Mouse (Mus musculus) monocyte, adult 2 months (primary cell): ENCODE measurements around the gene Optn.

Source experiments
- DNase-seq, 2 experiments: peaks; one replicate each; pipeline ENCODE4 v3.0.0; 2022; ENCODE audit warnings: low spot score in 2 of 2, low read depth in 1 of 2

Gene Optn

DNA sequence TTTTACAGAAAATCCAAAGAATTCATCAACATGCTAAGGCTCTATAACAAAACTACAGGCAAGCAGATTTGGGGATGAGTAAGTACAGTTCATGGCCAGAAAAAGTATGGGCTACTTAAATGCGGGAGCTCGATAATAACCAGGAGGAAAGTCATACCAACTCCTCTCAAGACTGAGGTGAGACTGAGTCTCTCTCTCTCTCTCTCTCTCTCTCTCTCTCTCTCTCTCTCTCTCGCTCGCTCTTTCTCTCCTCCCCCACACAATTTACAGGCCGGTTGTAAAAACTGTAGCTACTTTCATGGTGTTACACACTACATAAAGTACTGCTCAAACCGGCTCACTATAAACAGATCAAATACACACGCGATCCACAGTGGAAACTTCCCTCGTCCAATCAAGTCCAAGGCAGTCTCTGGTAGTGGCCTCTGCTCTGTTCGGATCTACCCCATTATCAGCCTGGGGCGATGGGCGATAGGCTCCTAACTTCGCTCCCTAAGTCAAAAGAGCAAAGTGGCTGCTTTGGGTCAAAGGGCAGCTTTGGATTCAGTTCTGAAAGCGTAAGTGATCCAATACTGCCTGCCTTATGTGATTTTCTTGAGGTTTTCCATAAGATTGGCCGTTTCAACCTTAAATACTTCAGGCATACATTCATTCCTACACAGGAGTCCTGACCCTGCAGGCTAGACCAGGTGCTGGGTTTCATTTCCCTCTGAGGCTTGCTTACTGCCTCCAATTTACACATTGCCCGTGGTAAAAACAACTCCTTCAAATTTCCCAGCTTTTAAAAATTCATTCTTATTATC is 1.2 kb downstream of the Optn start:
- DNase-seq: no peak

DNA sequence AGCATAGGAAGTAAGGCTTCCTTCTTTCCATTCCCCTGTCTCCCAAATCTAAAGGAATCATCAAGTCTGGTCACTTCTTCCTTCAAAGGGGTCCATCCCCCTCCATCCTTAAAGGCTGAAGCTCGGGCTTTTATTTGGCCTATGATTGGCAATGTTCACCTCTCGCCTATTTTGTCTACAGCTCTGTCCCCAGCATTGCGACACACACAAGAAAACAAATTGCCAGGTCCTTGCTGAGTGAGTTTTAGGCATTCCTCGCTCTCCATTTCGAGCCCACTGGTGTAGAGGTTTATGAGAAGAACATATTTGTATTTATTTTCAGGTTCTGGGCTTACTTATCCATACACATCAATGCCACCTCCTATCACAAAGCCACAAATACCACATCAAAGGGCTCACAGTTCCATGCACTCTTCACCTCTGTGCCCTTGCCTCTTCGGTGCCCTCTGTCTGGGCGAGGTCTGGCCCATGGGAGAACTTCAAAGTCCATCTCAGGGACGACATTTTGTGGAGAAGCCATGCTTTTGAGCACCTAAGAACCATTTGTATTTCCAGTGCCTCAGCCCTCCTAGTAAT is 2.6 kb downstream of the Optn start:
- DNase-seq: no peak

DNA sequence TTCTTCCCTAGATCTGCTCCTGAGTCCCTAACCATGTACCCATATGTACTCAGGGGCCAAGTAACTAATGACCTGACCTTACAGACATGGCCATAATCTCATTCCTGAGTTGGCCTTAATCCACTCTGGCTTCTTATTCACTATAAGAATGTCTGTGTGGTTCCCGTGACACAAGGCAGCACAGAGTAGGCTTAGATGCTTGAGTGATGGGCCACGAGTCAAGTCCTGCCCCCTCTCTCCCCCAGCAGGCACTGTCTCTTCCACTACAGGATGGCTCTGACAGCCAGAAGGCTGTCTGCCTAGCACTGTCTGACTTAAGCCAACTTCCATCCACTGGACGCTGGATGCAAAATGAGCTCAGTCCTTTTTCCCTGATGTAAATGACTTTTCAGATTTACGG is 3.9 kb downstream of the Optn start:
- no peak for DNase-seq

DNA sequence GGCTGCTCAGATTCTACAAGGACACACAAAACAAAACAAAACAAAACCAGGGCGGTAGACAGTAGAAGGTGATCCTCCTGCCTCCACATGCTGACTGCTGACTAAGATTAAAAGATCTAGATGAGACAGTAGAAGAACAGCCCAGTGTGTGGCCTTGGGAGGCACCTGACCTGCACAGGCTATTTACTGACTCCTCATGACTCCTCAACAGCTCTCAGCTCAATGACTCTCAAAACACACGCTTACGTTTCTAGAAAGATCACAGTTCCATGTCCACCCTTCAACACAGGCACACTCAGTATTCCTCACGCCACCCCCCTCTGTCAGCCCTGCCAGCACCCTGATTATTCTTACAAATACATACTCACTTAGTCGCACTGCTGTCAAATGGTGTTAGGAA is 5.4 kb downstream of the Optn start:
- DNase-seq: no peak

DNA sequence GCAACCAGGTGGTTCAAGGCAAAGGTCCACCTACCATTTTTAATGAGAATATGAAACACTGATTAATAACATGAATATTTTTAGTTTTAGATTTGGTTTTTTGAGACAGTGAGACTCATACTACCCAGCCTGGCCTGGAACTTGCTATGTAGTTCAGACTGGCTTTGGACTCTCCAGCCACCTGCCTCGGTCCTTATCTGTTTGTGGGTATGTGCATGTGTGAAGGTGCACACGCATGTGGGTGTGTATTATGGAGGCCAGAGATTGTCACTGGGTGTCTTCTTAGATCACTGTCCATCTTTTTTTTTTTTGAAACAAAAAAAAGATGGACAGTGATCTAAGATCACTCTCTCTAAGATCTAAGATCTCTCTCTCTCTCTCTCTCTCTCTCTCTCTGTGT is 13.3 kb downstream of the Optn start:
- DNase-seq: no peak

DNA sequence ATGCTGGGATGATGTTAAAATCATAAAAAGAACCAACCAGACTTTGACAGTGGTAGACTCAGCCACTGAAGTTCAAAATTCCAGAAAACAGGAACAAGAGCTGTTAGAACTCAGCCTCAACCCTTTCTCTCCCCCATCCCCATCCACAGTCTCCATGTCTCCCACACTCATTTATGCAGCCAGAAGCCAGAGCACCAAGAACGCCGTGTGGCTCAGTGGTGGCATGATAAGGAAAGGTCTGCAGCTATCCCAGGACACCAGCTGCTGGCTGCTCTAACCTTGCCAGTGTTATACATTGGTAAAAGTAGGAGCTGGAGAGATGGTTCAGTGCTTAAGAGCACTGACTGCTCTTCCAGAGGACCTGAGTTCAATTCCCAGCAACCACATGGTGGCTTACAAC is 16.8 kb downstream of the Optn start:
- no peak for DNase-seq

DNA sequence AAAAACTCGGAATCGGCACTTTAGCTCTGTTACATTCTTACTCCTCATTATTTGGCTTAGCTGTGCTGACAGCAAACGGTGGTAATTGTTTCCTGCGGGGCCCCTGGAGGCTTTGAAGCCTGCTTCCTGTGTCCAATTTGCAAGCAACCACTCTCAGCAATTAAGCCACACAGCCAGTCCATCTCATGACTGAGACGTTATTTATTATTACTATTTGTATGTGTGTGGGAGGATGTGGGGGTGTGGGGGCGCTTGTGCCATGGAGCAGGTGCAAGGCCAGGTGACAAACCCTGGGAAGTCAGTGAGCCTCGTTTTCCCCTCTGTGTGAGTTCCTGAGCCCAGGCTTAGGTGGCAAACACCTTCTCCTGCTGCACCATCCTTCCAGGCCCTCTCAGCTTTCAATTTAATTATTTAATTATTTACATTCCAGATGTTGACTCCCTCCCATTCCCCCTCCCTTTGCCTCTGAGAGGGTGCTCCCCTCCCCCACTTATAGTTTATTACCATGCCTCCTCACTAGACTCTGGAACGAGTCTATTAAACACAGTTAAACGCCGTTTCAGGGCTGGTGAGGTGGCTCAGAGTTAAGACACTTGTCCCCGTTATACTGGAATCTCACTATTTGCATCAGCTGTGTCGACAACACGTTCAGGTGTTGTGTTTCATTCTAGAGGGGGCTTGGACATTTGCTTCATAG is 18.4 kb downstream of the Optn start:
- no peak for DNase-seq

DNA sequence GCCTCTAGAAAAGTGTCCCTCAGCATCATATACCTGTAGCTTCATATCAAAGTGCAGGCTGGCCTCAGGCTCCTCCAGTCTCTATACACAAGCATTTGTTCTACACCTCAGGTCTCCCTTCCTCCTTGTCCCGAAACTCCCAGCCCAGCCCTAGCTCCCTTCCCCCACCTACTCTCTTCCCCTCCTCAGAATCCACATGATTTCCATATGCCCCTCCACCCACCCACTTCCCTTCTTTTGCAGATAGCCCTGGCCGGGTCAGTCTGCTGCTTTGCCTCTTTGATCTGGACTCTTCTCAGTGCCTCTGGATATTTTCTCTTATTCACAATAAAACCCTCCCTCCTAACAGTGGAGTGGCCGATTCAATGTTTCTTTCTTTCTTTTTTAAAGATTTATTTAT is 19.5 kb downstream of the Optn start:
- DNase-seq: no peak

DNA sequence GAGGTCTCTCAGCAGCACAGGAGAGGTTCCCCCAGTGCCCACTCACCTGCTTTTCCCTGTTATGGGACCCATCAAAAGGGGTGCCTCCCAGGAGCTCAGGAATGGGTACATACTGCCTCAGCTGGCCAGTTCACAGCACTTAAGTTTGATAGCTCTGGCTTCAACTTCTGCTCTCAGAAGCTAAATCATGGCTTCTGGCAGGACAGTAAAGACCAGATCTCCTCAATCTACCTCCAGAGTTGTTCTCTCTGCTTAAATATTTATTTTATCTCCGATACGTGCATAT is 20.4 kb downstream of the Optn start:
- DNase-seq: no peak

DNA sequence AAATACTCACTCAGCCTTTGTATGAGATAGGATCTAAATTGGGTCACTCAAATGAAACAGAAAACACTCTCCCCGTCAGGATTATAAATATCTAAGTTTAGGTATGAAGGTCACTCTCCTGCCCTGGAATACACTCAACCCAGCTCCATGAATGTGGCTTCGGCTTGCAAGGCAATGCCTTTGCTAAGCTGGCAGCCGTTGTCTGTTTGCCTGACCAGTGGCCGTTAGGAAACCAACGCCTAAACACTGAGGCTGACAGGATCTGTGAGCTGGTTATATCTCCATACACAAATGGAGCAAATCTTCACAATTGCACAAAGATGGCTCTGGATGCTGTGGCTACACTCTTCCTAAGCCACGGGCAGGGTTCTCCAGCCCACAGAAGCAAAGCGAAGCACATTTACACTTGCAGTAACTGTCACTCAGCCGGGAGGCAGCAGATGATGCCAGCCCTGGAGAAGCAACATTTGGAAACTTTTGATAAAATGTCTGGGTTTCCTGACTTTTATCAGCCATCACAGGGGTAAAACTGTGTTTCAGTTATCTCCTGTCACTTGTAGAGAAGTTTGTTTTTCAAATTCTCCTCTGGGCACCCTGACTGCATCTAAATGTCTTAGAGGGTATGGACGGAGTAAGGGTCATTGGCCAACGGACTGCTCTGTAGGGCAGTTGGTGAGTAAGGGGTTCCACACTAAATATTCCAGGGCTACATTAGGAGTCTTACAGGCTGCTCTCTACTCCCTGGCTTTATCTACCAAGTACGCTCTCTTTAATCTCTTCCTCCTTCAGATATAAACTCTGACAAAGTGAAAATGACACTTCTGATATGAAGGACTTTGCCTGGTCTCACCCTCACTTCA is 21.0 kb downstream of the Optn start:
- no peak for DNase-seq

DNA sequence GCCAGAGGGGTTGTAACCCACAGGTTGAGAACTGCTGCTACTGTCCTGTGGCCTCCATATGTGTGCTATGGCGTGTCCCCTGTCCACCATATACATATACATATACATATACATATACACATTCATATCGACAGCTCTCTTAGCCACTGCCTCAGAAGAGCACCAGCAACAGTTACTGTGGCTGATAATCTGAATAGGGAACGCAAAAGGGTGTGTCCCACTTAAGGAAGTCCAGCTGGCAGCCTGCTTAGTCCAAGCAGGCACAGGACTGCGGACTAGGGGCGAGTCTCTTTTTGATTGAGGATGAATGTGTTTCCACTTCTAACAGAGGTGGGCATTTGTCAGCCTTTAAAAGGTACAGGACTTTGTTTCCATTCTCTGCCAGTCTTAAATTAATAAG is 22.0 kb downstream of the Optn start:
- no peak for DNase-seq

DNA sequence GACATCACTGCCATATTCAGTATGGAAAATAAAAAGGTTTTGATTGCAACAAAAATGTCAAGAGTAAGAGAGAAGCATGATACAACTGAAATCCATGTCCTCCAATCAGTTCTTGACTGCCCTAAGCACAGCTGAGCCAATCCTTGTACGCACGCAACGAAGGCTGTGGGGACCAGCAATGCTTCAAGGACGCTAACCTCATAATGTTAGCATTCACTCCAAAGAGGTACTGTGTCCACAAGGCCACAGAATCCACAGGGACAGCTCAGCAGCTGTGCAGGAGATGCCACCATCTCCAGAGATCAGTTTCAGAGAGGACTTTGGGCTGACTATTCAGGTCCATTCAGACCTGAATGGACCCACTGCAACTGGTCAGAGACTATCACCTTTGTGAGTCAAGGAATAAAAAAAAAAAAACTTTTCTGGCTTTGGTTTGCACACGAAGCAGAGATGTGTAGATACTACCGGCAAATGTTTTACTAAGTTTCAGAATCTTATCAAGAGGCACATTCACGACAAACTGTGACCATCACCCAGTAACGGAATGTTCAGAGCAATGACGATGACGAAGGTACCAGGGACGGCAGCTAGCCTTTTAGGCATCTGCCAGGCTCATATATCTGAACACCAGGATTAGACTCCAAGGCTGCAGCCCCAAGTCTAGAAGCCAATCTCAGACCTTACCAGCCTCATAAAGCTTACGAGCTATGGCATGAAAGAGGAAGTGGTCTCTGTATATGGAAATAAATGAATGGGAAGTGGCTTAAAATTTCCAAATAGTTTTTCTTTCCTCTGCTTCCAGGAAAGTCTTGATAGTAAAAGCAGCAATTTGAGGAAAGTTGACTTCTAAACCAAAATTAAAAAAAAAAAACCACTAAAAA is 23.3 kb downstream of the Optn start:
- DNase-seq: no peak

DNA sequence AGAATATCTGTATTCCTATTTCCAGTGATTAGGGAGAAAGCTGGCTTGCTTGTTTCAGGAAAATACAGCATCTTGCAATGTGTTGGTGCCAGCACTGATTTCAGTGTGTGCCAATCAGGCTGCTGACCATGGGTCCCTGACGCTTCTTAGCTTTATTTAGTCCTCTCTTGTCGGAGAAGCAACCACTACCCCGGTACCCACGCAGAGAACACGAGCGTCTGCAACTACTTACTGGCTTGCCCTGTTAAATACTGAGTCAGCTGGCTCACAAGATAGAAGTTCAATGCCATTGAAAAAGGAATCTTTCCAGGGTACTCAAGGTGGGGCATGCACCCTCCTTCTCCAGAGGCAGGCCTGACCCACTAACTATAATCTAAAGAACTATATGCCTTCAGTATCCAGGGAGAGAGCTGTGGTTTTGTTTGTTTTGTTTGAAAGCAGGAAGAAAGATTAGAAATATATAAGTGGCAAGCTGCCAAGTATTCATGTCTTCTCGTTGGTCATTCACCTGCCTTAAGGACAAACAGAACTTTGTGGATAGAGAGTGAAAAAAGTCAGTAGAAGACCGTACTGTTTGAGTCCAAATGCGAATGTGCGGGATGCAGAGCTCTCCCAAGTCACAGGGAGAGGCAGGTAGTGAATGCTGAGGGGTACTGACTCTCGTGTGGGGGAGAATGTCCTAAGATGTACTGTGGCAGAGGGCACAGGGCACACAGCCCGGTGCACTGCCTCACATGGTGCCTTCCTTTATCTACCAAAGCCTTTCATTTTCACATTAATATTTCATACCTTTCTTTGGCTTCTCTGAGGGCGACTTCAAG is 24.3 kb downstream of the Optn start:
- DNase-seq: no peak

DNA sequence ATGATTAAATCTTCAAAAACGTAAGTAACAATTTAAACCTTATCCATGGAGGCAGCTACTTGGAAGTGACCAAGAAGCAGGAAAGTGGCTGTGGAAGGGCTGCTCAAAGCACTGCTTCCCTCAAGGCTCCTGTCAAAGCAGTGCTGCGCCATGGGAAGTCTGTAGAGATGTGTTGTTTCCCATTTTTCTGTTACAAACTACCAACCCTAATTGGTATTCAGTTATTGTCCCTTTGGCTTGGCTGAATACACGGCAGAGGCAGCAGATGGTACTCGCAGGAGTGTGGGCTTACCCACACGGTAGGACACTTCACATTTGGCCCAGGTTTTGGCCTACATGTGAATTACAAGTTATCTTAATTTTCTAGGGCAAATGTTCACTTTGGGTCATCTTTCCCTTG is 25.5 kb downstream of the Optn start:
- DNase-seq: no peak

DNA sequence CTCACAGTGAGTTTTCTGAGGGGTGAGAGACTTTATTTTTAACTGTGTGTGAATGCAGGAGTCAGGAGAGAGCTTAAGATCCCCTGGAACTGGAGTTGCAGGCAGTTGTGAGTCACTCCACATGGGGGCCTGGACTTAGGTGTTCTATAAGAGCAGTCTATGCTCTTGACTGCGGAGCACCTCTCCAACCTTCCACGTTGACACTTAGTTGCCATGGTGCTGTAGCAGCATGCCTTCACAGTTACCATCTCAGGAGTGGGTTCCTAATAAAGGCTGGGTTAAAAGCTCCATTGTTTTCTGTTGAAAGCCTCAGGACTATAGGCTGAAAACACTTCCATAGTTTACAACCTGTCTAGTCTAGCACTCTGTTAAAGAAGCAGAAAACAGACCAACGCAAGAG is 26.5 kb downstream of the Optn start:
- DNase-seq: no peak

DNA sequence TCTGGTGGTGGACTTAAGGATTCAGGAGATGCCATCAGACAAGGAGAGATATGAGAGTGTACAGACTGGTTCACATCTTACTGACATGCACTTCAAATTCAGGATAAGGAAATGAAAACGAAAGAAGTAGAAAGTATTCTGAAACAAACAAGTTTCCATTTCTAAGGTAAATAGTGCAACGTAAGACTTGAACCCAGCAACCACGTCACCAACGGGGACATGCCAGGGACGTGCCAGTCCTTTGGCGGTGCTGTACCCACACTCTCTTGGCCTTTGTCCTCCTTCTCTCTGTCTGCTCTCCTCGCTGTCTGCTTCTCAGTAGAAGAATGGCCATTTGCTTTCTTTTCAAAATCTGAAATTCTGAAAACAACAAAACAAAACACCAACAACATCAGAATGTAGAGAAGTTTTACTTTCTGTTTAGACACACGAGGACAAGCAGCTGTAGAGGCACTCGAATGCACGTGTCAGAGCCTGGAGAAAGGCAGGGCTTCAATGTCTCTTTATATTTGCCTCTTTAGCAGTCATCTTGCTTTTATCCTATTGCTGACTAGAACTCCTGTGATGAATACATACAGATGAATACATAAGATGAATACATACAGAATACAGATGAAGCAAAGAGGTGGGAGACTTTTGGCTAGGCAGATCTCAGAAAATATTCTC is 27.3 kb downstream of the Optn start:
- DNase-seq: no peak

DNA sequence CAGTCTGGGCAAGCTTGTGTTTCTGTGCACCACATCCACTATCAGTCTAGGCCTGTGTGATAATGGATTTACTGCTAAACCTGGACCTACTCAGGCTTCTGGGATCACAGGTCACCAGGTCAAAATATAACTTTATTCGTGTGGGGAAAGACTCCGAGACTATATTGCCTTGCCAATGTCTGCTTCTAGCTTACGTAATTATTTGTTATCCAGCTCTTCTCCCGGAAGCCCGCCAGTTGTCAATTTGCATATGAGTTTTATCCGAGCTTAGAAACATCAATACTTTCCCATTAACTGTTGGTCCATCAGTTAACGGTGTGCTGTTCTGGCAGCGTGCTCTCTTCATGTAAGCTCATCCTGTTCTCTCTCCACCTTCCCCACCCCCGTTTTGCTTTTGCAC is 28.6 kb downstream of the Optn start:
- DNase-seq: no peak

DNA sequence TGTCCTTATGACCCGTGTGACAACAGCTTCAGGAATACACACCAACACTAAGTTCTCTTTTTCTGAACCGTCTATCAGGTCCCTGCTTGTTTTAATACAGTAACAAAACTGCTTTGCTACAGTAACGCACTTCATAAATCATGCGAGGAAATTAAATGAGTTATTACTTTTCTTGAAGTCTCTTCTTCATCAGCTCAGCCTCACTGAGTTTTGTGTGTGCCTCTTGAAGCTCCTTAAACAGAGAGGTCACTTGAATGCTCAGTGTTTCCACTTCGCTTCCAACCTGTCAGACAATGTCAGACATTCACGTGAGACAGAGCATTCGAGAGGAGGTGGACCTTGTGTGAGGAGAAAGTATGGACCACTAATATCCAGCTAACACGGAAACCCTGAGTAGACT is 29.1 kb downstream of the Optn start:
- no peak for DNase-seq
